In the genomic region with DNA sequence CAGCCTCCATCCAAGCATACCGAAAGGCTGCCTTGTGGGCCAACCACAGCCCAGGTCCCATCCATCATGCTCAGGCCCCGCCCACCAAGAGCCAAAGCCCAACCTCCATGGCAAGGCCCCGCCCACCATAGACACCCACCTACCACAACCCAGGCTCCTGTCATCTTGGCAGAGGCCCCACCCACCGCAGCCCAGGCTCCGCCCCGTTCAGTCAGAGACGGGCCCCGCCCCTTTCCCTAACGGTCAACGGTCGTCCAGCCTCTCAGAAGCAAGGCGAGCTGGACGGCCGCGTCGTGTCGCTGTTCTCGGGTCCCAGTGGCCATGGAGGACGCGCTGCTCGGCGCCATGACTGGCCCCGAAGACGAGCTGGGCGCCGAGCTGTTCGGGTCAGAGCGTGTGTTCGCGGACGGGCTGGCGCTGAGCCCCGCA, we compare ENCODE assay signal across 8 mouse cellular contexts. TPM values are rescaled to one million over a fixed set of nuclear protein-coding genes. Genes with fewer than 3 reads are reported as not detected.
DNase-seq lines count a peak whose midpoint lies in the region; ATAC-seq lines count a peak whose summit lies in the region.

A gene (plus strand): TSS at position 229 of the 429 bp plus-strand sequence.

- 0 out of 2 replicates have a peak, but pooled peaks cover 3% of the 10 kb centered on the region for H3K9me3 ChIP-seq in embryonic facial prominence, embryonic 12.5 days
- H3K9me3 ChIP-seq in midbrain, embryonic 11.5 days (ENCODE audit: control insufficient read depth, low read length), result no peaks in the 10 kb centered on the region

- peak; percentile 91 to 93 for DNase-seq in adrenal gland, postnatal 36 days
- peak; percentile 99 for DNase-seq in heart, adult 11 months
- peak; percentile 92 for DNase-seq in kidney, adult 11 months
- DNase-seq in left cerebral cortex, postnatal 4 days, result peak; percentile 95
- DNase-seq in midbrain, embryonic 11.5 days (ENCODE audit: low spot score, missing footprints), result peak; percentile 98
- peak; percentile 91 for DNase-seq in right cerebral cortex, postnatal 4 days
- DNase-seq in yolk sac, embryonic 10.5 days (ENCODE audit: low spot score), result peak; percentile 77

- H3K27me3 ChIP-seq in embryonic facial prominence, embryonic 12.5 days, result no peaks in the 10 kb centered on the region
- H3K27me3 ChIP-seq in midbrain, embryonic 11.5 days (ENCODE audit: control insufficient read depth, insufficient read depth, low read length), result 0 out of 2 replicates have a peak, but pooled peaks cover 2% of the 10 kb centered on the region

- peak within 1 kb of the TSS; percentile 54 for H3K9ac ChIP-seq in embryonic facial prominence, embryonic 12.5 days
- peak within 1 kb of the TSS; percentile 53 for H3K9ac ChIP-seq in midbrain, embryonic 11.5 days (ENCODE audit: low read length)

- peak within 1 kb of the TSS; percentile 82 for H3K4me2 ChIP-seq in embryonic facial prominence, embryonic 12.5 days (replicated peaks)
- H3K4me2 ChIP-seq in midbrain, embryonic 11.5 days, result peak within 1 kb of the TSS; percentile 71

- intact Hi-C loops in left cerebral cortex, postnatal 4 days (cut with DNase I), result loop anchor here (2.0 kb wide), 1 partner anchor 62 kb away; no protein-coding TSS in a partner anchor

- no peak within 1 kb of the TSS; the same call in 1 of the 2 replicates for H3K27ac ChIP-seq in embryonic facial prominence, embryonic 12.5 days
- H3K27ac ChIP-seq in midbrain, embryonic 11.5 days (ENCODE audit: low read depth, low read length), result no peak within 1 kb of the TSS

- 0 out of 2 replicates have a peak, but pooled peaks cover 8% of the 10 kb centered on the region for H3K4me1 ChIP-seq in embryonic facial prominence, embryonic 12.5 days
- 0 out of 2 replicates have a peak, but pooled peaks cover 3% of the 10 kb centered on the region for H3K4me1 ChIP-seq in midbrain, embryonic 11.5 days (ENCODE audit: control insufficient read depth, insufficient read depth, low read length)

- H3K36me3 ChIP-seq in embryonic facial prominence, embryonic 12.5 days, result no peaks in the 10 kb centered on the region
- H3K36me3 ChIP-seq in midbrain, embryonic 11.5 days (ENCODE audit: control insufficient read depth, insufficient read depth, low read length), result no peaks in the 10 kb centered on the region

- WGBS in embryonic facial prominence, embryonic 12.5 days, result 4% methylated on average over 33 of the region's 33 CpGs
- 2% methylated on average over 33 of the region's 33 CpGs for WGBS in midbrain, embryonic 11.5 days

- peak; percentile 72 for ATAC-seq in embryonic facial prominence, embryonic 12.5 days (ENCODE audit: insufficient number of reproducible peaks, insufficient read depth, low FRiP score, low TSS enrichment)
- ATAC-seq in midbrain, embryonic 11.5 days (ENCODE audit: low FRiP score), result peak; percentile 92

- peak within 1 kb of the TSS; percentile 42 for H3K4me3 ChIP-seq in embryonic facial prominence, embryonic 12.5 days
- H3K4me3 ChIP-seq in midbrain, embryonic 11.5 days (ENCODE audit: low read depth, low read length), result peak within 1 kb of the TSS; percentile 36

RNA-seq across cellular contexts. Expression of the gene that starts here (rescaled TPM):
- under 1 TPM; 0.73 to 0.92 TPM for total RNA-seq in adrenal gland, postnatal 36 days (2021)
- polyA plus RNA-seq in embryonic facial prominence, embryonic 12.5 days (2016; fragmentation: Nextera tagmentation; extraction: Ambion mirVana), result 0.27 and 0.37 TPM in 2 replicates
- total RNA-seq in left cerebral cortex, postnatal 4 days (2021), result under 1 TPM; 0.32 to 0.66 TPM
- polyA plus RNA-seq in midbrain, embryonic 11.5 days (2014; fragmentation: Nextera tagmentation; extraction: Ambion mirVana), result 0.17 and 0.23 TPM in 2 replicates

Comparison
In these comparisons a context has a peak if more than half of its experiments do, and no peak if none do; other contexts are left out.
1. Peak in DNase-seq in adrenal gland, postnatal 36 days; RNA of the gene not detected or under 1 TPM.
2. Peak in ATAC-seq, H3K4me3 ChIP-seq, H3K9ac ChIP-seq and H3K4me2 ChIP-seq in embryonic facial prominence, embryonic 12.5 days; RNA of the gene not detected or under 1 TPM.
3. Peak in DNase-seq in left cerebral cortex, postnatal 4 days; RNA of the gene not detected or under 1 TPM.
4. Peak in DNase-seq, ATAC-seq, H3K4me3 ChIP-seq, H3K9ac ChIP-seq and H3K4me2 ChIP-seq in midbrain, embryonic 11.5 days; RNA of the gene not detected or under 1 TPM.